8 mouse cellular contexts compared by ENCODE assay signal in genomic region chr17:15705303-15706284, GRCm38 (mm10). TPM values are rescaled to one million over a fixed set of nuclear protein-coding genes. Genes with fewer than 3 reads are reported as not detected.
A peak's percentile ranks its signal among the peaks of the same experiment; 100 is the strongest.
DNase-seq lines count a peak whose midpoint lies in the region; ATAC-seq and TF ChIP-seq lines count a peak whose summit lies in the region.

No protein-coding gene starts in this region.

- H3K9ac ChIP-seq in midbrain, postnatal 0 days (replicated peaks; ENCODE audit: low read length, poor library complexity, severe bottlenecking), result peak overlapping the region; percentile 87

- H3K4me2 ChIP-seq in midbrain, postnatal 0 days (ENCODE audit: low read depth, low read length, poor library complexity, severe bottlenecking), result peak overlapping the region; percentile 99

- peak overlapping the region; percentile 98 for H3K27ac ChIP-seq in embryonic facial prominence, embryonic 10.5 days (replicated peaks)
- H3K27ac ChIP-seq in midbrain, postnatal 0 days (ENCODE audit: low read depth, low read length), result peak overlapping the region; percentile 89

- no peaks in the 10 kb centered on the region for H3K9me3 ChIP-seq in embryonic facial prominence, embryonic 10.5 days
- H3K9me3 ChIP-seq in midbrain, postnatal 0 days (ENCODE audit: low read length), result no peaks in the 10 kb centered on the region

- no peaks in the 10 kb centered on the region for H3K27me3 ChIP-seq in embryonic facial prominence, embryonic 10.5 days (replicated peaks; ENCODE audit: low read depth, poor library complexity, severe bottlenecking)
- H3K27me3 ChIP-seq in midbrain, postnatal 0 days (ENCODE audit: insufficient read depth, low read length), result no peaks in the 10 kb centered on the region

- ATAC-seq in midbrain, postnatal 0 days (ENCODE audit: low FRiP score), result peak; percentile 70

- TF ChIP-seq CTCF in midbrain, postnatal 0 days (IDR thresholded peaks at IDR 0.05), result no peak

- peaks cover 37% of the 10 kb centered on the region for H3K36me3 ChIP-seq in embryonic facial prominence, embryonic 10.5 days (replicated peaks)
- no peaks in the 10 kb centered on the region for H3K36me3 ChIP-seq in midbrain, postnatal 0 days (ENCODE audit: insufficient read depth, low read length)

- peaks cover 13% of the 10 kb centered on the region for H3K4me1 ChIP-seq in embryonic facial prominence, embryonic 10.5 days
- 0 out of 2 replicates have a peak, but pooled peaks cover 4% of the 10 kb centered on the region for H3K4me1 ChIP-seq in midbrain, postnatal 0 days (ENCODE audit: insufficient read depth, low read length)

- peak; percentile 24 to 58 for DNase-seq in urinary bladder, adult 18-20 months (ENCODE audit: low spot score in 2 of 2)
- no peak for DNase-seq in urinary bladder, postnatal 10 days (ENCODE audit: low spot score)
- DNase-seq in embryonic facial prominence, embryonic 10.5 days (ENCODE audit: low spot score), result peak; percentile 70
- DNase-seq in heart, adult 18-20 months, result peak; percentile 69 to 73
- DNase-seq in kidney, adult 18-20 months, result peak; percentile 68
- DNase-seq in liver, result peak; percentile 67
- peak; percentile 30 for DNase-seq in midbrain, postnatal 0 days (ENCODE audit: low spot score)
- peak; percentile 33 to 38 for DNase-seq in spleen, postnatal 14 days (ENCODE audit: low spot score in 2 of 2)

- under 1% methylated on average over 88 of the region's 89 CpGs for WGBS in embryonic facial prominence, embryonic 10.5 days
- under 1% methylated on average over 45 of the region's 89 CpGs for WGBS in midbrain, postnatal 0 days

- peak overlapping the region; percentile 91 for H3K4me3 ChIP-seq in embryonic facial prominence, embryonic 10.5 days
- H3K4me3 ChIP-seq in midbrain, postnatal 0 days (ENCODE audit: low read depth, low read length), result peak overlapping the region; percentile 91

RNA-seq across cellular contexts. Expression of gene Chd1, which starts 0.8 kb away (rescaled TPM):
- 35.2 and 39.0 TPM in 2 replicates for polyA plus RNA-seq in embryonic facial prominence, embryonic 10.5 days (2016; fragmentation: Nextera tagmentation; extraction: Ambion mirVana)
- total RNA-seq in heart, adult 18-20 months (2021), result 10 to 100 TPM; 19.5 to 20.0 TPM
- 12.3 and 12.9 TPM in 2 replicates for total RNA-seq in midbrain, postnatal 0 days (2014; rRNA removed)
- polyA plus RNA-seq in midbrain, postnatal 0 days (2015; fragmentation: Nextera tagmentation; extraction: Ambion mirVana), result 10.4 and 13.1 TPM in 2 replicates
